Mouse (Mus musculus) skeletal muscle tissue, adult 2 months (tissue): ENCODE measurements around the gene Pcgf6.
"Not testable (repeated sequence)": the region's sequence is repeated elsewhere in the genome, so short reads cannot be mapped to it uniquely, and the experiment has no call there.

Source experiments
- DNase-seq: peaks from one replicate; pipeline ENCODE4 v3.0.0-alpha.2; 2012; ENCODE audit warnings: low read depth, low spot score

Pcgf6 gene

DNA sequence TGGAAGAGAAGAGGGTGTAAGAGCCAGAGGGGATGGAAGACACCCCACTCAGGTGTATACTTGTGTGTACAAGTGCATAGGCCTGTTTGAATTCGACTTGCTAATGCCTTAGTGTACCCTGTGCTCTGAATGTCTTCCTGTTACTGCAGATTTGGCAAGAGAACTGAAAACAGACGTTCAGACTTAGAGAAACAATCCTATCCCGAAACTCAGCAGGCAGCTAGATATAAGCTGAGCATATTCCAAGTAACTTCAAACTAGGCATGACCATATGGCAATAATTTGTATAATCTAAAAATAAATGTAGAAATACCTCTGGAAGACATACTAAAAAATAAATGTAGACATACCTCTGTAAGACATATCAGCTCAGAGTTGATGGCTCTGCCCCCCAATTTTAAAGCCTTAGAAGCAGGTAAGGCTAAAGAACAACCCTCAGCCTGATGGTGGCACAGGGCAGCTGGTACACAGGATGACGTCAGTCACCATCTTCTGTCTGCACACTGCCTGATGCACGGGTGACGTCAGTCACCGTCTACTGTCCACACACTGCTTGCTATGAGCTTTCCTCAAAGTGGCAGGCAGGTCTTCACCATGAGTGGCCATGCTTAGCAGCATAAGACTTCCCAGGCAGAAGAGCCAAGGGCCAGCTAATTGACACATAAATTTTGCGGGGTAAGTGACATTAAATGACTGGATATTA is 52.4 kb downstream of the Pcgf6 start:
- DNase-seq, result no peak

DNA sequence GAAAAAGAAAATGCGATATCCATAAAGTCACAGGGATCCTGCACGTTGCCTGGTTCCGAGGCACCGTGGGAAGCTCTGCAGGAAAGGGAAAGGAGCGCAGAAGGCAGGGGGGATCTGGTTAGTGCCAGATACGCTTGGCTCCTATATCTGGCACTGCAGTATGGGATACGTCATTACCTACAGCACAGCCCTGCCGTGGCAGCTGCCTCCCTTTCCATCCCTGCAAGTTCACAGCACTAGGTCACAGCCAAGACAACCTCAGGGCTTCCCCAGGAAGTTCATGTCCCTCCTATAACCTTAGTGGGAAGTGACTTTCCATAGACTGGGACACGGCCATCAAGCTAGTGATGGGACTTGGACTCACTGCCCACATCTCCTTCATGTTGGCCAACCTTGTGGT is 54.6 kb downstream of the Pcgf6 start:
- no peak for DNase-seq

GRCm38 (mm10) chr19:46992329-46992728 is 58.4 kb downstream of the Pcgf6 start:
- not testable (repeated sequence) for DNase-seq

DNA sequence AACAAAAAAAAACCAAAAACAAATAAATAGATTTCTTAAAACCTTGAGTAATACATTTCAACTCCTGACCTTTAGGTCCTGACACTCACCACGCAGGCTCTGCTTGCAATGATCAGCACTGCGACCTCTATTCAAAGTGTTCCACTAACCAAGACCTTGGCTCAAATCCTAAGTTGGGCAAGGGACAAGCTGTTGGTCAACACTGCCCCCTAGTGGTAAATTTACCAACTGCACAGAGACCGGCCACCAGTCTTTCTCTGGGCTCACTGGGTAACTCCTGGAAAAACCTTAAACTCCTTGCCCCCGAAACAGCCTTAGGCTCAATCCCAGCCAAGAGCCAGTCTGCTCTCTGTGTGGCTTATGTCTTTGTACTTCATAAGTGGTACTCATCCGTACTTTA is 59.6 kb downstream of the Pcgf6 start:
- peak; percentile 80 for DNase-seq

DNA sequence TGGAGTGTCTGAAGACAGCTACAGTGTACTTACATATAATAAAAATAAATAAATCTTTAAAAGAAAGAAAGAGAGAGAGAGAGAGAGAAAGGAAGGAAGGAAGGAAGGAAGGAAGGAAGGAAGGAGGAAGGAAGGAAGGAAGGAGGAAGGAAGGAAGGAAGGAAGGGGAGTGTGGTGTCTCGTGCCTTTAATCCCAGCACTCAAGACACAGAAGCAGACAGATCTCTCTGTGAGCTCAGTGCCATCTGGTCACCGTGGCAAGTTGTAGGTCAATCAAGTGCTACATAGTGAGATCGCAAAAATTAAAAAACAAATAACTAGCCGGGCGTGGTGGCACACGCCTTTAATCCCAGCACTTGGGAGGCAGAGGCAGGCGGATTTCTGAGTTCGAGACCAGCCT is 60.1 kb downstream of the Pcgf6 start:
- not testable (repeated sequence) for DNase-seq

DNA sequence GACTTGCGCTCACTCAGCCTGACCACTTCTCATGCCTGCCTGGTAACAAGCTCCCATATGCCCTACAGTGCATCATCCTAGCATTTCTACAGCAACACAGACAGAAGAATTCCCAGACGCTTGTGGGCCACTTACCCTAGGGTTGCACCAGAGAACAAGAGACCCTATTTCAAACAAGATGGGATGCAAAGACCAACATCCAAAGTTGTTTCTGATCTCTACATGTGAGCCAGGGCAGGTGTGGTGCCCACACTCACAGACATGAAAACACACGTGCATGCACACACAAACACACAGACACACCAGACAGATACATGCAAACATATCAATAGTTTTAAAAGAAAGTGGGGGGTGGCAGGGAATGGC is 60.6 kb downstream of the Pcgf6 start:
- DNase-seq, result no peak

GRCm38 (mm10) chr19:46989479-46990152 is 61.1 kb downstream of the Pcgf6 start:
- no peak for DNase-seq

GRCm38 (mm10) chr19:46988231-46989087 is 62.2 kb downstream of the Pcgf6 start:
- DNase-seq, result no peak

DNA sequence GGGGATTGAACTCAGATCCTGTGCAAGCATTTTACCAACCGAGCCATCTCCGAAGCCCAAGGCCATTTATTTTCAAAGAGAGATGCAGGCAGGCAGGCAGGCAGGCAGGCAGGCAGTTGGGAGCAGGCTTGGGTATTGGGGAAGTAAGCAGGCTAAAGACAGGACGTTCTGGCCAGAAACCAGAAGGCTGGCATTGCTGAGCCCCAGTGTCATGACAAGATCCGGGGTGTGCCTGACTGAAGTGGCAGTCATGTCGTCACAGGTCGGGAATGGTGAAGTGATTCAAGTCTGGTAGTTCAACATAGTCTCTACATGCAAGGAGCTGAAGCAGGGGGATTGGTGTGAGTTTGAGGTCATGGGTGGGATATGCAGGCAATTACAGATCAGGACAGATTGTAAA is 63.1 kb downstream of the Pcgf6 start:
- DNase-seq, result peak; percentile 34

DNA sequence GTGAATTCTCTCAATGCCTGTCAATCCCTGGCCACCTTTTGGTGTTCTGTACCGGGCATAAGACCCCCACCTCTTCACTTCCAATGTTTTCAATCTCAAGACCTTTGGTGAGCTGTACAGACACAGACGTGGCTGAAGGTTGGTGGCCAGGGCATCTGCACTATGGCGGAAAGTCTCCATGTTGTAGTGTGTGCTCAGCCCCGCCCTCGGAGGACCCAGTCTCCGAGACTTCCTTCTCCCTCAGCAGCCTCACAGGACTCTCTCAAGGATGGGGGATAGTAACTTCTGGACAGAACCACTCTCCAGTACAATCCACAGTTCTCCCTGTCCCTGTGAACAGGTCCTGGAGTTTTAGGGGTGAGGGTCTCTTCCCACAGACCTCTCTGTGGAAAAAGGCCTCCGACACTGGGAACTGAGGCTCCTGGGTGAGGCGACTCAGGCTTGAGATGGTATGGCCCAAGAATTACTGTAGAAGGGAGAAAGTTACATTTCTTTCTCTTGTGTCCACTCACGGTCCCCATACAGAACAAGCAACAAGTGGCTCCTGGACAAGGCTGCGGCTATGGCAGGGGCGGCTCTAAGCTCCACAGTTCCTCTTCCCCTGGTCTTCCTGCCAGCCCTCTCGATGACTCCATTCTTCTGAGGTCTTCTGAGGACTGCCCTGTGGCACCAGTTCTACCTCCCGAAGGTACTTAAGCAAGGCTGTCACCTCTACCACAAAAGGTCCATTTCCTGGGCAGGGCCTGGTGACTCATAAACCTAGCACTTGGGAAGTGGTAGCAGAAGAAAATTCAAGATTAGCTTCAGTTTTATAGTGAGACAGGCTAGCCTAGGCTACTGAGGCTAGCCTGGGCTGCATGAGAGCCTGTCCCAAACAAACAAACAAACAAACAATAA is 65.7 kb downstream of the Pcgf6 start:
- no peak for DNase-seq

DNA sequence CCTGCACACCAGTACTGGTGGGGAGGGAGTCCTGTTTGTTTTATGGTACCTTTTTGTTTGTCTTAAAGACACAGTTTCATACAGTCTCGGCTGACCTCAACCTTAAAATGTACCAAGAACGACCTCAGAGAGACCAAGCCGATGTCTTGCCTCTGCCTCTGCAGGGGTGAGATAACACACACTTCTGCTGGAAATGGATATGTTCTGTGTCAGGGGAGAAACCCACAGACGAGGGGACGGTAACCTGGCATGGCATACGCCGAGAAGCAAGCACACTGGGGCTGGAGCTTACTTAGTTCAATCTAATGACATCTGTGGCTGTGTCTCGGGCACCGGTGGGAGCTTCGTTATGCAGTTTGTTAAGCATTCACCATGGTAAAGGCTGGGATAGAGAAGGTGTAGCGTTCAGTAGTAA is 66.7 kb downstream of the Pcgf6 start:
- DNase-seq, result no peak
